Mouse (Mus musculus) lung, adult 2 months (tissue): ENCODE measurements at regions not wholly inside any gene's neighbourhood (a gene's known extent, or its start where the extent isn't known, plus 50 kb on each side); places are given as distances from the start of the nearest gene placed in this dataset.

Experiments used
- CTCF ChIP-seq: fragments of 200-500 bp; IDR thresholded peaks from 2 replicates; pipeline ENCODE4 v1.5.1; 2011; ENCODE audit warnings: mild to moderate bottlenecking, low read length, control low read depth; ENCODE audit not compliant: insufficient read depth
- POLR2A ChIP-seq: fragments of 200-500 bp; IDR thresholded peaks from 2 replicates; pipeline ENCODE4 v1.6.1; 2011; ENCODE audit warnings: low read depth, mild to moderate bottlenecking, control low read depth, low read length, borderline replicate concordance; ENCODE audit errors: extremely low read depth

DNA sequence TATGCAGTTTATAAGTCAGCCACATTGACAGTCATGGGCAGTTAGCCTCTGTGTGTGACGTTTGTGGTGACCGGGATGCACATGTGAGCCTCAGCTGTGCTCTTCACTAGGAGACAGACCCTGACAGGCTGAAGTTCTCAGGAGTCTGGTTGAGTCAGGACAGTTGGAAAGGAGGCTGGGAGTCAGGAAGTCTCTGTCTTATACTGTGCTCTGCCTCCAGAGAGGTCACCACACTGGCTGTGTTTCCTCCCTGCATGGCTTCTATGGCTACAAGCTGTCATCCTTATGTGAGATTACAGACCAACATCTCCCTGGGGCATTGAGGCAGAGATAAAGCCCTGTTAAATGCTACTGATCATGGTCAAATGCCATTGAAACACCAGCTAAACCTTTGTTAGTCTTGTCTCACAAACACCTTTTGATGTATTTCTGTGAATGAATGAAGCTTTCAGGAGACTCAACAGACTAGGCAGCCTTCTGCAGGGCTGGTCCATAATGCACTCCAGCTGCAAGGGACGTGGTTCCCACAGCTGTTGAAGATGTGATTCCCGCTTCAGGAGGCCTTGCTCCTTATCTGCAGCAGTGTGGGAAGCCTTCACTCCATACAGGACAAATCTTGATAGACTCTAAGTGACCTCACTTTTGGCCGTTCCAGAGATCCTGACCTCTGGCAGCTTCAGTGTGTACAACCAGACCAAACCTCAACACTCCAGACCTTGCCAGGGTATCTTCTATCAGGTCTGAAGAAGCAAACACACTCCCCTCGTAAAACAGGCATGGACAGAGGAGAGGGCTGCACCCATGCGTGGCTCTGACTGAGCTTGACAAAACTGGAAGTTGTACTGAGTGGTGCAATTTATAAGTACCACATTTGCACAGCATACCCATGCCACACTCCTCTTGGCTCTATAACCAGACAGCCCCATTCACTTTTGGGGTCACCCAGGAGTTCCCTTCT, 66.6 kb upstream of the Slc24a4 start:
- no peak for TF ChIP-seq CTCF
- no peak for TF ChIP-seq POLR2A
